Mouse (Mus musculus) MEL (cell line): Measurements from ENCODE around the gene Flt3l.

Source experiments
- MAX ChIP-seq: IDR thresholded peaks from 2 replicates; pipeline ENCODE4 v1.6.1; 2011; ENCODE audit warnings: low read length, improper control_type of control experiment
- MAZ ChIP-seq: IDR thresholded peaks from 2 replicates; pipeline ENCODE4 v1.6.1; 2012; ENCODE audit warnings: low read depth, mild to moderate bottlenecking, inconsistent platforms, low read length, improper control_type of control experiment
- ZC3H11A ChIP-seq: IDR thresholded peaks from 2 replicates; pipeline ENCODE4 v1.6.1; 2012; ENCODE audit warnings: low read depth, mild to moderate bottlenecking, inconsistent platforms, low read length, improper control_type of control experiment

- no peak for TF ChIP-seq ZC3H11A
- no peak for TF ChIP-seq MAZ
- TF ChIP-seq MAX: no peak
Observed at GRCm38 (mm10) chr7:45175398-45175797, 39.2 kb upstream of the Flt3l start.
